Mouse (Mus musculus) lung, postnatal 10 days (tissue): Measurements from ENCODE around the gene Vmn1r195.
A peak's percentile ranks its signal among the peaks of the same experiment; 100 is the strongest.
"Not testable (repeated sequence)": the region's sequence is repeated elsewhere in the genome, so short reads cannot be mapped to it uniquely, and the experiment has no call there.

ENCODE experiments used
- DNase-seq: peaks from one replicate; pipeline ENCODE4 v3.0.0; 2021

The Vmn1r195 gene

DNA sequence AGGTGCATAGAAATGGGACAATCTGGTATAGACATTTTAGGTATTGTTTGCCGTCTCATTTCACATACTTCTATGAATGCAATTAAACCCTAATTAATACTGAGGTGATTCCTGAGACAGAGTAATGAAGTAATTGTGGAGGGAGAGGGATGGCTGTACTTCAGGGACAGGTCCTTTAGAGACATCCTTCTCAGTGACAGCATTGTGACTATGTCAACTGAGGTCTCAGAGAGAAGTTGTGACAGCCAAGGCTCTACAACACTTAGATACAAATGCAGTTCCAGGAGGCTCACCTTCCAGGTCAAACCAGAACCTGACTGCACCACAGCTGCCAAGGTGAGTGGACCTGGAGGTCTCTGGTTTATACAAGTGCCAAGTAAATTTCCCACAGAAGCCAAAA, at the start of gene Vmn1r195:
TSS of gene Vmn1r195 (plus strand) at position 301 of the 400 bp plus-strand sequence.
- DNase-seq, result not testable (repeated sequence)

DNA sequence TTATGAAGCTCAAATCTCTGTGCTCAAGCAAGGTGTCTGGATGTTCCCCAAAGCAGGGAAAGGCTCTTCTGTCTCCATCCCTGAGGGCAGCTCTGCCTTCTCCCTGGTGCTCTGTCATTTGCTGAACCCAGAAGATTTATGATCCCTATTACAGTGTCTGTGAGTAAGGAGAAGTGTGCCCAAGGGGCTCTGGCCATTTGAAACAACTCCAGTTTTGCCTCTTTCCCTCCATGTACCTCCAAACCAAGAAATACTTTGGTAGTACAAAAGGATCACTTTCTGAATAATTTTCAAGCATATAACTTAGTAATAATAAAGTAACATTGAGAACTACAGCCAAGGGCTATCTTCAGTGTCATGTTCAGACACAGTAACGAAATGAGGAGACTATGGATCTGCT, 47.3 kb upstream of the Vmn1r195 start, which contains the start of gene Vmn1r193:
TSS of gene Vmn1r193 (minus strand) at position 101 of the 400 bp plus-strand sequence.
- DNase-seq, result not testable (repeated sequence)

DNA sequence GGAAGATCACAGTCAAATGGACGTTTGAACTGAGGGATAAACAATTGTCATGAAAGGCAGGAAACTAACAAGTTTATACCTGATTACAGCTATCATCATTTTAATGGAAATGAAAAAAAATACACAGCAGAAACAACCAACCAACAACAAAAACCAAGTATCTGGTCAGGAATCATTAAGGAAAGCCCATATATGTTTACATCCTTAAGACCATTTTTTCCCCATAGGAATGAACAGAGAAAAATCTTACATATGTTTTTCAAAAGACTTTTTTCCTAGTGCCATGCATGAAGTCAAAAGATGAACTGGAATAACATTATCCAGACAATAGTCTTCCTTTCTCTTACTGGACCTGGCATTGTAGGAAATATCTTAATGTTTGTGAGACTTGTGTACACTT, 26.4 kb upstream of the Vmn1r195 start, which contains the start of gene Vmn1r194:
TSS of gene Vmn1r194 (plus strand) at position 301 of the 400 bp plus-strand sequence.
- no peak for DNase-seq

DNA sequence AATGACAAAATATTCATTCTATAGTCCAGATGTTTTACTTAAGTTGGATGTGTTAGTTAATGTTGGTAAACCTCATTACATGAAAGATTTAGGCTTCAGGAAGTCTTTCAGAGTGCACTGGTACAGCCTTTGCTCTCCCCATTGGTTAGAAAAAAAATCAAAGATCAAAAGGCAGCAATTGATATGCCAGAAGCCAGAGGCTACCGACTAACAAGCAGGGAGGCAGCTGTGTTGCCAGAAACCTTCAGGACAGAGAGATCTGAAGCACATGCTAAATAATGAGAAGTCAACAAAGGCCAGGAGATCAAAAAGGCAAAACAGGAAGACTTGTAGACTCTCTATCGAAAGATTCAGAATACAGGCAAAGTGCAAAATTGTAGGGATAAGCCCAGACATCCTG, 1.4 kb downstream of the Vmn1r195 start:
- no peak for DNase-seq

DNA sequence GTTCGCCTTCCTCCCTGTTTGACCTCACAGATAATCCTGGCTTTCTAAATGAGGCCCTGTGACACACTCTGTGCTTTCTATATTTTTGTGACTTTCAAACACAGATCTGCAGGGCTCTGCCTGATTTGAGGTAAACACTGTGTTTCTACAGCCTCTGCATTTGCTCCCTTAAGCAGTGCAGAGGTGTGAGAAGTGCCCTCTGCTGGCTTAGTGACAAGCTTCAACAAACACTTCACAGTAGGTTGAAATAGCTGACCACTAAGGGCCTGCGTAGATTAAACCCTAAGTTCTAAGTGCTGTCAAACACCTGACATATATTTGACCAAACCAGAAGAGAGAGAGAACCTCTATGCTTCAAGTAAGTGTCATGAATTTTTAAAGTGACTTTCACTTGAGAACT, 14.3 kb downstream of the Vmn1r195 start:
- peak; percentile 14 for DNase-seq

DNA sequence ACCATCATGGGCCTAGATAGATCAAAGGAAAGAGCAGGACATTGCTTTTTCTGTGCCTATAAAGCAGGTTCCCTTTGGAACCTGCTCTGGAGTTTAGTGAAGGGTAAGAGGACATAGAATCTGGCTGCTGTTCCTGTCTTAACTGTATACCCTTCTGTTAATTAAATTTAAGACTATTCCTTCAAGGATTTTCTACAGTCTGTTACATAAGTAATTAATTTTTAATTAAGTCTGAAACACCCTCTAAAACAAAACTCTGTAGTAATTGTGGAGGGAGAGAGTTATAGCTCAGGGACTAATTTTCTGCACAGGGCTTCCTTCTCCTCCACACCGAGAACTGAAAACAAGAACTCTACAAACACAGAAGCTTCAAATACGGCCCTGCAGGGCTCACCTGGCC, 19.3 kb downstream of the Vmn1r195 start, which contains the start of gene Vmn1r196:
TSS of gene Vmn1r196 (plus strand) at position 301 of the 400 bp plus-strand sequence.
- DNase-seq, result no peak

DNA sequence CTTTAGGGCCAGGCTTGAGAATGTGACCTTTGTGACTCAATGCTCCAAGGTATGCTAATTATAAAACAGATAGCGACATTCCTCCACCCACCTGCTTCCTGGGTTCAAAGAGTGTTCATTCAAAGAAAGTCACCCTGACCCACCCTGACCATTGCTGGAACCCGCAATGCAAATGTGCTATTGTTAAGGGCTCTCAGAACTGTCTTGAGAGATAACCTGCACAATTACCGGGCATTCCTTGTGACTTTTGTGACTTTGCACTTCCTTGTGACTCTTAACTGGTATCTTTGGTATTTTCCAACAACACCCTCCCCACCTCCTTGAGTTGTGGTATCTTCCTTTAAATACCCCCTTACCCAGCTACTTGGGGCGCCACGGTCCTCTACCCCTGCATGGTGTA, 37.8 kb downstream of the Vmn1r195 start:
- not testable (repeated sequence) for DNase-seq

DNA sequence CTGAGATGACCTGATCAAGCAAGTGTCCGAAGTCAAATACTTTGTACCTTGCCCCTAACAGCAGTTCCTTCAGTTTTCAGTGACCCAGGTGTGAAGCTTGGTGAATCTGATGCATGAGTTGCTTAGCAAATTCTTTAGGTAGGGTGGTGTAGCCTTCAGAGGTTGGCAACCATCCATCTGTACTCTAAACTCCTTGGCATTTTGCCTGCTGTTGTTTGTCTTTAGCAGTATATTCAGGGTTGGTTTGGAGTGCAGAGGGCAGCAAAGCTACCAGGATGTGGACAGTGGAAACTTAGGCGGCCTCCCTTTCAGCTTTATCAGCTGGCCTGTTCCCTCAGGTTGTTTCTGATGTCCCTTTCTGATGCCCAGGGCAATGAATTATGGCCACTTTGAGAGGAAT, 45.0 kb downstream of the Vmn1r195 start:
- no peak for DNase-seq

DNA sequence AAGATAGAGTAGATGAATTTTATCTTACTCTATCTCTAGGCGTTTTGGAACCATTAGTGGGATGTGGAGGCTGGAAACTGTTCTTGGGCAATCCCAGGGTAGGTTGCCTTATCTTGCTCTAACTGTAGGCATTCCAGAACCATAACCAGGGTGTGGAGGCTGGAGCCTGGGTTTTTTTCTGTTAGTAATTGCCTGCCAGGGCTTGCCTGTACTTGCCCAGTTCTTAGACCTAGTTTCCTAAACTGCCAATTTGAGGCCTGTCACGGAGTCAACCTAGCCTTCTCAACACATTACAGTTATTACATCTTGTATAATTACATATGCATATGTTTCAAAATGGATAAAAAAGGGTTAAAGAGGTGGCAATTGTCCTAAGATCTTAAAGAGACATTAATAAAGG, 47.0 kb downstream of the Vmn1r195 start:
- no peak for DNase-seq

DNA sequence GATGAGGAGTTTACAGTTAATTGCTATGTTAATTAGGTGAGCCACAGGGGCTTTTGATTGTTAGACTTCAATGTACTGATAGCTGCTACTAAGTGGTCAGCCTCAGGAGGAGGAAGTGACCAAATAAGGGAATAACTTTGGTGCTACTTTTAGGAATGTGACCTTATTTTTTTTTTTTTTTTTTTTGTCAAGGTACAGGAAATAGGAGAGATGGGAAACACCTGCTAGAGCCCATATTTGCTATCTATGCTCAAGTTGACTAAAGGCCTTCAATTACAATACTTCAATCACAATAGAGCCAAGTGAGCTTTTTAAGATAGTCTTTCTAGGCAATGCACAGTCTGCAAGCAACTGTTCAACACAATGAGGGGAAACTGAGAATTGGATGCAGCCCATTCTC, 49.8 kb downstream of the Vmn1r195 start:
- DNase-seq, result no peak

DNA sequence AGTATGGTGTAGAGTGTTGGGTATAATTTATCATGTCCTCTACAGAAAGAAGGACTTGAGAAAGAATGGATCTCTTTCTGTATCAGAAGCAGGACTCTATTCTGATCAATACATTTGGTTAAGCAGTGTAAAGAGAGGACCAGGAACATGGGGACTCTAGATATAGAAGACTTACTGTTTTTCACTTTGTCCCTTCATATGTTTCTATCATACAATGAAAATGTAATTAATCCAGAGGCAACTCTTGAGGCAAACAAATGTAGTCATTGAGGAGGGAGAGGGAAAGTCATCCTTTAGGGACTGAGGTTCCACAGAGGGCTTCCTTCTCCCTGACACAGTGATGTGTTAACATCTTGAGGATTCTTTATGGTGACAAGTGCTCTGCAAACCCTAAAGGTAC, 54.0 kb downstream of the Vmn1r195 start, which contains the start of gene Vmn1r197:
TSS of gene Vmn1r197 (plus strand) at position 301 of the 400 bp plus-strand sequence.
- no peak for DNase-seq
